Mouse (Mus musculus): Measurements from ENCODE around the gene Hsd17b12. TPM values are rescaled to one million over a fixed set of nuclear protein-coding genes. Genes with fewer than 3 reads are reported as not detected.

Gene Hsd17b12
- polyA plus RNA-seq, 1 experiment from 2014 or later, result 132 TPM

DNA sequence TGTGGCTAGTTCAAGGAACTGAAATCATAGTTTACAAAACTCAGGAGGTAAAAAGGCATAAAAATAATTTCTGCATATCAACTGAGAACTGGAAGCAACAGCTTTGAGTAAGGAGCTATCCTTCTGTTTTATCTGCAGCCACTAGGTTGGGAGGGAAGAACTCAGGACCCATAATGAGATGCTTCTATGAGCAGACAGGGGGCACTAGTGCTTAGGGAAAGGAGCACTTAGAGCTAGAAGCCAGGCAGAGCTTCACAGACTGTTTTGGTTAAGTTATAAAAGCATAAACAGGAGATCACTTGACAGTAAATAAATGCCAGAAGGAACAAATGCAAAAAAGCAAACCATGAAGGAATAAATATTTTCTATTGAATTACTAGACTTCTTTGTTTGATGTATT lies 103.0 kb downstream of the Hsd17b12 start:
- H3K9ac ChIP-seq (ENCODE audit: low read depth, low read length), result no peak overlapping the region
- DNase-seq (ENCODE audit: low spot score) (peak; percentile 52), ATAC-seq (ENCODE audit: low FRiP score) (0 out of 2 replicates have a peak, but pooled peaks have one; percentile 61)
- no peaks in the 10 kb centered on the region for H3K36me3 ChIP-seq (ENCODE audit: control insufficient read depth, insufficient read depth, low read length)
- H3K9me3 ChIP-seq (ENCODE audit: control insufficient read depth, low read length), result no peaks in the 10 kb centered on the region
- H3K4me3 ChIP-seq (ENCODE audit: low read depth, low read length), result no peak overlapping the region
- no peaks in the 10 kb centered on the region for H3K4me1 ChIP-seq (replicated peaks; ENCODE audit: control insufficient read depth, insufficient read depth, low read length)
- no peak overlapping the region for H3K4me2 ChIP-seq (replicated peaks; ENCODE audit: low read depth, low read length)
- no peak overlapping the region for H3K27ac ChIP-seq (ENCODE audit: low read depth, low read length)
- H3K27me3 ChIP-seq (ENCODE audit: control insufficient read depth, insufficient read depth, low read length), result no peaks in the 10 kb centered on the region

DNA sequence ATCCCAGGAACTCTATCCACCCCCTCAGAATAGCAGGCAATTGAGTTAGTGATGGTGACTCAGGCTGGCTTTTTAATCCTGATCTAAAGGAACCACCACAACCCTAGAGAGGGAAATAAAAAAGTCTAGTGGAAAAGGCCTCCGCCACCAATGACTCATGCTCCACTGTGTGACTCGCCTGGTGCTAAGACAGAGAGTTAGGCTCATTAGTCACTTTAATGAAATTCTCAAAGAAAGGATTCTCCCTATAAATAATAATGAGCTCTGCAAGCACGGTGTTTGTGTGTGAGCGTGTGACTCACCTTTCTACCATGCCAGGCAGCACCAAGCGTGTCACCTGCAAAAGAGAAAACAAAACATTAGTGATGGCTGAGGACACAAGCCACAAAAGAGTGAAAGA lies 105.8 kb downstream of the Hsd17b12 start:
- 92% methylated on average over 5 of the region's 5 CpGs for WGBS
- H3K36me3 ChIP-seq (ENCODE audit: control insufficient read depth, insufficient read depth, low read length), result no peaks in the 10 kb centered on the region
- no peak overlapping the region for H3K9ac ChIP-seq (ENCODE audit: low read depth, low read length)
- no peak overlapping the region for H3K4me2 ChIP-seq (replicated peaks; ENCODE audit: low read depth, low read length)
- no peak overlapping the region for H3K27ac ChIP-seq (ENCODE audit: low read depth, low read length)
- H3K27me3 ChIP-seq (ENCODE audit: control insufficient read depth, insufficient read depth, low read length), result no peaks in the 10 kb centered on the region
- H3K4me1 ChIP-seq (replicated peaks; ENCODE audit: control insufficient read depth, insufficient read depth, low read length), result no peaks in the 10 kb centered on the region
- ATAC-seq (ENCODE audit: low FRiP score) (no peak), DNase-seq (ENCODE audit: low spot score) (no peak)
- H3K9me3 ChIP-seq (ENCODE audit: control insufficient read depth, low read length), result no peaks in the 10 kb centered on the region
- no peak overlapping the region for H3K4me3 ChIP-seq (ENCODE audit: low read depth, low read length)

DNA sequence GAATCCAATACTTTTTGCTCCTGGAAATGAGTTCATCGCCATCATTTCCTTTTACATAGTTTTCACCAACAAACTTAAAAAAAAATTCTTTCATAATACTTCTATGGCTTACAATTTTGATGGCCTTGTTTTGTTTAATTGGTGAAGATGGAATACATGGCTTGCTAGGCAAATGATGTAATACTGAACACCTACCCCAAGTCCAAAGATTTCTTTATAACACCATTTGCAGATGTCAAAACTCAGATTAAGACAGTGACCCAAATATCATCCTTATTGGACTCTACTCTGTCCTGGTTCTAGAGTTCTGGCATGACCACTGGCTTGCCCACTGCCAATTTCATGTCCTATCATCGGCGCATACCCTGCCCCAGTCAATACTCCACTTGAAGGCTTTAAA lies 106.9 kb downstream of the Hsd17b12 start:
- H3K4me1 ChIP-seq (replicated peaks; ENCODE audit: control insufficient read depth, insufficient read depth, low read length), result no peaks in the 10 kb centered on the region
- no peak overlapping the region for H3K4me3 ChIP-seq (ENCODE audit: low read depth, low read length)
- 98% methylated on average over 3 of the region's 3 CpGs for WGBS
- H3K27ac ChIP-seq (ENCODE audit: low read depth, low read length), result no peak overlapping the region
- H3K9me3 ChIP-seq (ENCODE audit: control insufficient read depth, low read length), result no peaks in the 10 kb centered on the region
- ATAC-seq (ENCODE audit: low FRiP score), result no peak
- no peak overlapping the region for H3K9ac ChIP-seq (ENCODE audit: low read depth, low read length)
- no peak overlapping the region for H3K4me2 ChIP-seq (replicated peaks; ENCODE audit: low read depth, low read length)
- DNase-seq (ENCODE audit: low spot score), result no peak
- H3K36me3 ChIP-seq (ENCODE audit: control insufficient read depth, insufficient read depth, low read length), result no peaks in the 10 kb centered on the region
- H3K27me3 ChIP-seq (ENCODE audit: control insufficient read depth, insufficient read depth, low read length), result no peaks in the 10 kb centered on the region

DNA sequence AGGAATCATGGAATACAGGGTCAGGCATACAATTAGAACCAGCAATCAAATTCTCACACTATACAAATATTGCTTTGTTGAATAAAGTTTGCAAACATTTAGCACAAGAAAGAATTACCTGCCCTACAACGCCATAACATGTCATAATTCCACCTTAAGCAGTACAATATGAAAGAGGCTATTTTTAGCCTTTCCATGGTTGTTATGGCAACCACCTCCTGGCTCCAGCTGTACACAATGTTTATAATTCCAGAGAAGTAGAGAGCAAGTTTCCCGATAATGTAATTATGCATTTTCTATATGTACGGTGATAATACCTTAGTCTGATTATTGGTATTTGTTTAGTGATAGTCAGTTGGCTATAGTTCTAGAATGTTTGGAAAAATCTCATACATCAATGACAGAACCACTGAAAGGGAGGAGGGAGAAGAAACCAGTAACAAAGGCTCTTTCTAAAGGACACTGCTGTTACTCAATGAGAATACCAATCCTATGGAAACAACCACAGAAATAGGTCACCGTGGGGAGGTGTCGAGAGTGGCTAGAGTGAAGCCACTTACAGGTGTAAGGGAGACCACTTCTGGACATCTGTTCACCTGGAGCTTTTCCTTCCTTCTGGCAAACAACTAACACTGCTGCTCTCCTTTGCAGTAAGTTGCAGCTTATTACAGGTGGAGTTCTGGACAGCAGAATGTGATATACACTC lies 108.1 kb downstream of the Hsd17b12 start:
- ATAC-seq (ENCODE audit: low FRiP score) (no peak), DNase-seq (ENCODE audit: low spot score) (no peak)
- no peak overlapping the region for H3K4me2 ChIP-seq (replicated peaks; ENCODE audit: low read depth, low read length)
- no peaks in the 10 kb centered on the region for H3K27me3 ChIP-seq (ENCODE audit: control insufficient read depth, insufficient read depth, low read length)
- no peak overlapping the region for H3K4me3 ChIP-seq (ENCODE audit: low read depth, low read length)
- no peak overlapping the region for H3K27ac ChIP-seq (ENCODE audit: low read depth, low read length)
- WGBS, result 83% methylated on average over 5 of the region's 5 CpGs
- no peak overlapping the region for H3K9ac ChIP-seq (ENCODE audit: low read depth, low read length)
- no peaks in the 10 kb centered on the region for H3K4me1 ChIP-seq (replicated peaks; ENCODE audit: control insufficient read depth, insufficient read depth, low read length)
- H3K36me3 ChIP-seq (ENCODE audit: control insufficient read depth, insufficient read depth, low read length), result no peaks in the 10 kb centered on the region
- H3K9me3 ChIP-seq (ENCODE audit: control insufficient read depth, low read length), result no peaks in the 10 kb centered on the region

DNA sequence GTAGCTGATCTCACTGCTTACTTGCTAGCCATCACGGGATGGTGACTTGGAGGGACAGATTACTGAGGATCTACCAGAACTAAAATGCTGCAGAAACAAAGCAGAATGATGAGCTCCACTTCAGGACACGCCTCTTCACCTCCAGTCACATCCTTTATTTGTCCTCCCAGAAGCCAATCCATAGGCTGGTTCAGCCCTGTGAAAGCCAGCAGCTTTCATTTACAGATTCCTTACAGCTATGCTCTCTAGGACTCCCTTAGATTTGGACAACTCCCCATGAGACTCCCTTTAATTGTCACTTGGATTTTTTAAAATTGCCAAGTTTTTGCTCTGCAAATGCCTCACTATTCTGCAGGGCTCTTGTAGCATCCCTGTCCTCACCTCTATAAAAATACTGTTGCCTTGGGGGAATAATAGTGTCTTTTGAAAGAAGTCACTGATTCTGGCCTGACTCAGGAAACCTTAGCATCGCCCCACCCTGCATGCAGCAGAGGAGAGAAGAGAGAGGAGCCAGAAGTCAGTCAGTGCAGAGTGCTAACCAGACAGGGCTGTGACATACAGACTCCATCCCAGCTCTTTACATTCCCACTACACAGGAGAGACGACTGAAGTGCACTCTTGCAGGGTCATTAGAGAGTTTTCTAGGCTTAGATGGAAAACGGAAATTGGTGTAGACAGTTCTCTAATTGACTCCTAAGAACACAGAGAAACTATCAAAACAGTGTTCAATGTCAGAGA lies 108.9 kb downstream of the Hsd17b12 start:
- Histone ChIP-seq H3K9me3 (ENCODE audit: control insufficient read depth, low read length) (no peaks in the 10 kb centered on the region), H3K4me2 (replicated peaks; ENCODE audit: low read depth, low read length) (no peak overlapping the region), H3K4me3 (ENCODE audit: low read depth, low read length) (no peak overlapping the region), H3K27ac (ENCODE audit: low read depth, low read length) (no peak overlapping the region), H3K36me3 (ENCODE audit: control insufficient read depth, insufficient read depth, low read length) (no peaks in the 10 kb centered on the region), H3K9ac (ENCODE audit: low read depth, low read length) (no peak overlapping the region), H3K4me1 (replicated peaks; ENCODE audit: control insufficient read depth, insufficient read depth, low read length) (no peaks in the 10 kb centered on the region), H3K27me3 (ENCODE audit: control insufficient read depth, insufficient read depth, low read length) (no peaks in the 10 kb centered on the region)
- WGBS, result 79% methylated on average over 5 of the region's 5 CpGs
- no peak for DNase-seq (ENCODE audit: low spot score)
- ATAC-seq (ENCODE audit: low FRiP score), result no peak

DNA sequence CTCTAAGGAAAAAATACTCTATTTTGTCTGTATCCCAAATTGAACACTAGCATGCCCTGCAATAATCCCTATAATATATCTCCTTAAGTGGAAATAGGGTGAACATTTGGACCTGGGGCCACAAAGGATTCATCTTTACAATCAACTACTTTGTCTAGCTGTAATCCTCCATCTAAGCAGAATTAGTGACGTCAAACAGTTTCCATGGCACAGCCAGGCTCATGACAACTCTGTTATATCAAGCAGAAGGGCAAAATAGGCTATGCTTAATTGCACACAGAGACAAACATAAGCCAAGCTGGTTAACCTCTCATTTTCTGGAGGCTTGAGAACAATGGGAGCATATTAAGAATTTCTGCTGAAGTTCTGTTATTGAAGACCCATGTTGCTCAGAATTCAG lies 109.5 kb downstream of the Hsd17b12 start:
- Histone ChIP-seq H3K4me2 (replicated peaks; ENCODE audit: low read depth, low read length) (no peak overlapping the region), H3K4me1 (replicated peaks; ENCODE audit: control insufficient read depth, insufficient read depth, low read length) (no peaks in the 10 kb centered on the region), H3K9ac (ENCODE audit: low read depth, low read length) (no peak overlapping the region), H3K9me3 (ENCODE audit: control insufficient read depth, low read length) (no peaks in the 10 kb centered on the region), H3K27ac (ENCODE audit: low read depth, low read length) (no peak overlapping the region), H3K36me3 (ENCODE audit: control insufficient read depth, insufficient read depth, low read length) (no peaks in the 10 kb centered on the region), H3K27me3 (ENCODE audit: control insufficient read depth, insufficient read depth, low read length) (no peaks in the 10 kb centered on the region), H3K4me3 (ENCODE audit: low read depth, low read length) (no peak overlapping the region)
- DNase-seq (ENCODE audit: low spot score) (no peak), ATAC-seq (ENCODE audit: low FRiP score) (no peak)
- 83% methylated on average over 1 of the region's 1 CpGs for WGBS

DNA sequence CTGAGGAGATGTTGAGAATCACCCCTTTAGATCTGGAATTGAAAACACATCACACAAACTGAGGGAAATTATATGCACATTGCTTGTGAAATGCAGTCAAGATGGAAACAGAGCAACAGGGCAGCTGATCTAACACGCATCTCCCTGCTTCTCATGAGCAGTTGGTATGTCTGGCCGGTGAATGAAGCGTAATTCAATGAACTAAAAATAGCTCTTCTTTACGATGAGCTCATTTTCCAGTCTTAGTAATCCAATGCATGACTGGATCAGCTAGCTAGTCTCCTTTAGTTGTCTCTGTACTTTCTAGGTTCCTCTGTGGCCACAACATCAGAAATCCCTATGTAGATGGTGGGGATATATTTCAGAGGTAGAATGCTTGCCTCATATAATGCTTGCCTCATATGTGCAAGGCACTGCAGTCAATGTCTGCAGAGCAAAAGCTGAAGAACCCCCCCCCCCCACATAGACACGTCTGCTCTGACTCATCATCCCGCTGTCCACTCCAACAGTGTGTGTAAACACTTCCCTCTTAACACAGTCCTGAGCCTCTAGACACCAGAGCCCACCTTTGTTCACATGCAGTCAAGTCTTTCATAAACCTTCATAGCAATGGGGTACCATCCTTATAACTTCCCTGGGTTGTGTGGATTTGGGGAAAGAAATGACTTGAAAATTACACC lies 112.2 kb downstream of the Hsd17b12 start:
- no peak overlapping the region for H3K9ac ChIP-seq (ENCODE audit: low read depth, low read length)
- no peak overlapping the region for H3K4me3 ChIP-seq (ENCODE audit: low read depth, low read length)
- H3K27ac ChIP-seq (ENCODE audit: low read depth, low read length), result no peak overlapping the region
- no peak for DNase-seq (ENCODE audit: low spot score)
- WGBS, result 88% methylated on average over 6 of the region's 6 CpGs
- no peaks in the 10 kb centered on the region for H3K36me3 ChIP-seq (ENCODE audit: control insufficient read depth, insufficient read depth, low read length)
- no peak for ATAC-seq (ENCODE audit: low FRiP score)
- no peak overlapping the region for H3K4me2 ChIP-seq (replicated peaks; ENCODE audit: low read depth, low read length)
- no peaks in the 10 kb centered on the region for H3K9me3 ChIP-seq (ENCODE audit: control insufficient read depth, low read length)
- H3K27me3 ChIP-seq (ENCODE audit: control insufficient read depth, insufficient read depth, low read length), result no peaks in the 10 kb centered on the region
- H3K4me1 ChIP-seq (replicated peaks; ENCODE audit: control insufficient read depth, insufficient read depth, low read length), result no peaks in the 10 kb centered on the region

DNA sequence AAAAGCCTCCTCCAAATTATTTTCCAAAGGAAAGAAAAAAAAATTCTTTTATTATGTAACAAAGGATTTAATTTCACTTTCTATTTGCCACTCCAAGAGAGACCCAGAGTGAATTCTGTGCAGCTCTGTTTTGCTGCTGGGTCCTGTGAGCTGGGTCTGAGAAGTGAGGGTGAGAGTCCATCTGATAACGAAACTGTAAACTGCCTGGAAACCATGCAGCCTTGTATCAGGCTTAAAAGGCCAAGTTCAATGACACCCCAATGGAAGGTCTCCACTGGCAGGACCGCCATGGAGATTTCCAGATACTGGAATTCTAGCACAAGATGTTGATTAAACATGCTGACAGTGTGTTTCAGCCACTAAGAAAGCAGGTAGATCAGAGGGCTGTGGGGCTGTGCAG lies 113.6 kb downstream of the Hsd17b12 start:
- Histone ChIP-seq H3K4me3 (ENCODE audit: low read depth, low read length) (no peak overlapping the region), H3K4me1 (replicated peaks; ENCODE audit: control insufficient read depth, insufficient read depth, low read length) (no peaks in the 10 kb centered on the region), H3K27ac (ENCODE audit: low read depth, low read length) (no peak overlapping the region), H3K27me3 (ENCODE audit: control insufficient read depth, insufficient read depth, low read length) (no peaks in the 10 kb centered on the region), H3K4me2 (replicated peaks; ENCODE audit: low read depth, low read length) (no peak overlapping the region), H3K36me3 (ENCODE audit: control insufficient read depth, insufficient read depth, low read length) (no peaks in the 10 kb centered on the region), H3K9me3 (ENCODE audit: control insufficient read depth, low read length) (no peaks in the 10 kb centered on the region), H3K9ac (ENCODE audit: low read depth, low read length) (no peak overlapping the region)
- DNase-seq (ENCODE audit: low spot score) (no peak), ATAC-seq (ENCODE audit: low FRiP score) (no peak)
- 86% methylated on average over 2 of the region's 2 CpGs for WGBS
